Mouse (Mus musculus) frontal cortex, adult 2 months (tissue): Measurements from ENCODE around the gene Bnc2. TPM values are rescaled to one million over a fixed set of nuclear protein-coding genes. Genes with fewer than 3 reads are reported as not detected.

Experiments
- DNase-seq, 2 experiments: peaks; one replicate each; pipeline ENCODE4 v3.0.0; 2022; ENCODE audit warnings: low spot score in 1 of 2; ENCODE audit errors: extremely low spot score in 1 of 2
- polyA plus RNA-seq: library from polyadenylated mRNA; depleted of rRNA; stranded (reverse); fragments of >200 nt; gene quantifications from 2 replicates; pipeline ENCODE4 v1.2.3, GENCODE M21; 2012; rRNA removed

Gene Bnc2
- polyA plus RNA-seq, 1 experiment = 0.80 TPM

DNA sequence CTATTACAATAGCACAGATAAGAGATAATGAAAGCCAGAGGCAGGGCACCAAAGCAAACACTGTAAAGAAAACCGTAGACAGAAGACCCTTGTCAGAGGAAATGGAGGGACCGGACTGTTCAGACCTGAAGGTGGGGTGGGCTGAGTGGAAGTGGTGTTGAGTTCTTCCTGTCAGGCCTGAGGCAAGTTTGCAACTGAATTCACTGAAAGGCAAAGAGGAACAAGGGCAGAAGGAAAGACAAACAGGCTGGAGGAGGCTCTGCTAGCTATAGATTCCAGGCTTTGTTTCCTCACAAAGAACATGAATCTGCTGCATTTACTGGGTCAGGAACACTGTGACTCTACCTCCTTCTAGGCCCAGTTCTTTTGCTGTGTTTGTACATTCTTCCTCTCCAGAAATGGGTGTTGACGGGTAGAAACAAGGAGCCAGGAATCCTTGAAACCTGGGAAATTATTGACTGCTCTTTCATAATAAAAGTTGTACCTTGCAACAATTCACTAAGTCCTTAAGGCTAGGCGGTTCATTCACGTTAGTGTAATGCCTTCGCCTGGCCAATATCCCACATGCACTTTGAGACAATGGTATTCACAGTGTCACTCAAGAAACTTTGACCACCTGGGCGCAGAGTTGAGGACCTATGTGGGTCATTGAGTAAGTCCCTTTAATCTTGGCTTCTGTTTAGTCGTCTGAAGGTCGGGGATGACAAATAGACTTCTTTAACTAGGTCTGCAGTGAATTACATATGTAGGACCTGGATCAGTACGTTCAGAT, 445.7 kb downstream of the Bnc2 start:
- DNase-seq = no peak

- no peak for DNase-seq
These were observed 446.5 kb downstream of the Bnc2 start for GRCm38 (mm10) chr4:84228551-84228950.

Other genes starting within 250 kb of the Bnc2 start
- gene Cntln, start 209.0 kb upstream of the Bnc2 start, polyA plus RNA-seq = 10.1 and 11.8 TPM in 2 replicates